Mouse (Mus musculus) liver, adult 2 months (tissue): ENCODE data around the gene Cpsf4.

Experiments used
- CTCF ChIP-seq: fragments of 200-500 bp; IDR thresholded peaks from 2 replicates; pipeline ENCODE4 v1.5.1; 2011; ENCODE audit warnings: low read depth, low read length, control low read depth
- POLR2A ChIP-seq: fragments of 200-500 bp; IDR thresholded peaks from 2 replicates; pipeline ENCODE4 v1.6.1; 2011; ENCODE audit warnings: low read length, control low read depth; ENCODE audit not compliant: insufficient read depth; ENCODE audit errors: extremely low read depth

GRCm38 (mm10) chr5:145130995-145131394 lies 36.0 kb upstream of the Cpsf4 start:
- TF ChIP-seq CTCF = no peak
- TF ChIP-seq POLR2A = no peak
